Comparison of ENCODE assay signal across 8 mouse cellular contexts in the genomic region with DNA sequence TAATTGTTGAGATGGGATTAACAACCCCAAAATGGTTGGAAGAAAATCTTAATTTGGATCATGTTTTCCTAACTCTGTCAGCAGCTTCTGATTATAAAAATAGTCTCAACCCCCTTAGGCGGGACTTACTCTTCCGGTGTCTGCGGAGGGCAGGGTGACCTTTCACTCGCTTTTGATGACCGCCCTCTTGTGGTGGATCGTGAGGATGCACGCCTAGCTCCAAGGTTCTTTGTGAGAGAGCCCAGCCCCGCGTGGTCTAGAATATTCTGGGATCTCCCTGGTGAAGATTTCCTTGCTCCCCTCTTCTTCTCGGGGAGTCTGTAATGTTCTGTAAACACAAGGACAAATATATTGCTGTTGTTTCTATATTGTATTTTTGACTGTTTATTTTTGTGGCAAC. TPM values are rescaled to one million over a fixed set of nuclear protein-coding genes. Genes with fewer than 3 reads are reported as not detected.
DNase-seq lines count a peak whose midpoint lies in the region; ATAC-seq and TF ChIP-seq lines count a peak whose summit lies in the region.

No protein-coding gene starts in this region.

- H3K9ac ChIP-seq in hindbrain, embryonic 14.5 days = no peak overlapping the region

- CTCF ChIA-PET in Patski (lab: Charles Lee) = interaction anchor here (1.0 to 2.5 kb wide), 7 partner anchors 9 to 224 kb away, joined by 3 to 7 read pairs (median 3); no protein-coding TSS in a partner anchor

- DNase-seq in Patski (ENCODE audit: low read depth, low spot score) = no peak
- DNase-seq in cerebellum, postnatal 25 days = peak; percentile 87 to 94
- DNase-seq in frontal cortex, postnatal 25 days (ENCODE audit: low spot score in 2 of 2) = peak; percentile 75 to 77
- DNase-seq in hindbrain, embryonic 14.5 days (ENCODE audit: low spot score) = peak; percentile 93
- peak; percentile 57 to 87 for DNase-seq in layer of hippocampus, postnatal 25 days (ENCODE audit: extremely low spot score in 1 of 2, low spot score in 1 of 2)
- peak; percentile 90 for DNase-seq in lung, postnatal 14 days
- peak; percentile 79 for DNase-seq in retina, adult 2 months (ENCODE audit: low read depth, low spot score)
- DNase-seq in thymus, postnatal 25 days = peak; percentile 89

- peak; percentile 84 for ATAC-seq in Patski
- peak; percentile 92 for ATAC-seq in hindbrain, embryonic 14.5 days (ENCODE audit: low FRiP score)

- in situ Hi-C loops in Patski (cut with MboI; ENCODE audit: low pct_unique_long_range_greater_than_20kb) = no loop called here

- peak overlapping the region; percentile 43 for H3K4me2 ChIP-seq in hindbrain, embryonic 14.5 days (replicated peaks)

- H3K27me3 ChIP-seq in Patski = peaks cover 4% of the 10 kb centered on the region
- no peaks in the 10 kb centered on the region for H3K27me3 ChIP-seq in hindbrain, embryonic 14.5 days (ENCODE audit: control insufficient read depth, insufficient read depth, low read length)

- no peak overlapping the region for H3K27ac ChIP-seq in hindbrain, embryonic 14.5 days

- H3K9me3 ChIP-seq in hindbrain, embryonic 14.5 days (ENCODE audit: control insufficient read depth, low read length) = no peaks in the 10 kb centered on the region

- H3K4me1 ChIP-seq in hindbrain, embryonic 14.5 days (replicated peaks; ENCODE audit: control insufficient read depth, insufficient read depth, low read length) = no peaks in the 10 kb centered on the region

- TF ChIP-seq CTCF in Patski (IDR thresholded peaks at IDR 0.05) = peak; percentile 95

- under 1% methylated on average over 10 of the region's 10 CpGs for WGBS in hindbrain, embryonic 14.5 days

- H3K36me3 ChIP-seq in hindbrain, embryonic 14.5 days (replicated peaks; ENCODE audit: control insufficient read depth, insufficient read depth) = no peaks in the 10 kb centered on the region

- H3K4me3 ChIP-seq in hindbrain, embryonic 14.5 days (replicated peaks; ENCODE audit: low read length) = no peak overlapping the region

- POLR2A ChIA-PET in Patski (lab: Charles Lee) = interaction anchor here (0.7 kb wide), 1 partner anchor 101 kb away, joined by 3 read pairs; no protein-coding TSS in a partner anchor

RNA-seq across cellular contexts. Expression of a gene that starts 51.3 kb away (rescaled TPM):
- 18.3 TPM for polyA plus RNA-seq in Patski (2021)
- 2.8 and 3.1 TPM in 2 replicates for polyA plus RNA-seq in hindbrain, embryonic 14.5 days (2014; fragmentation: Nextera tagmentation; extraction: Ambion mirVana)
- 1 to 10 TPM in 1 of 2 experiments, under 1 TPM in 1; 0.94 to 1.7 TPM for total RNA-seq in layer of hippocampus, postnatal 25 days (2021)
